Mouse (Mus musculus): ENCODE data around the gene Ank2. TPM values are rescaled to one million over a fixed set of nuclear protein-coding genes. Genes with fewer than 3 reads are reported as not detected.

Ank2 gene
- polyA plus RNA-seq, 1 experiment, result 423 TPM

DNA sequence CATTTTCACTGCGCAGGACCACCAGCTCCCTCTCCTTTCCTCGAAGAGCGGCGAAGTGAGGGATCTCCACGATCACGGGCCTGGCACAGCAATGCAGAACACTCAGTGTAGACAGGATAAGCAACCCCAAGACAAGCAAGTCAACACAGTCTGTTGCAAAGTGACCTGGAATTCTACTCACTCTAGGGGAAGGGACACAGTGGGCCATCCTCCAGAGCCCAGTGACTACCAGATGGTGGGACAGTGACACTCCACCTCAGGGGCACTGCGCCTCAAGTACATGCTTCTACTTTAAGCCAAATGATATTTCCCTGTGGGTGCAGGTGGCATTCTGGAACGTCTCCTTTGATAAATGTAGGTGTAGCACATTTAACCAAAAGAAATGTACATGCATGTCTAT is 536.8 kb downstream of the Ank2 start:
- no peak overlapping the region for H3K4me3 ChIP-seq (ENCODE audit: insufficient read depth, low read depth, low read length)
- H3K27ac ChIP-seq (ENCODE audit: insufficient read depth, low read depth, low read length), result no peak overlapping the region
- WGBS, result 91% methylated on average over 8 of the region's 8 CpGs
- no peaks in the 10 kb centered on the region; the same call in 1 of the 2 replicates for H3K4me1 ChIP-seq (ENCODE audit: control insufficient read depth, insufficient read depth, low read length)
- no peak for TF ChIP-seq CTCF (IDR thresholded peaks at IDR 0.05; ENCODE audit: insufficient read depth, low read depth, low read length)
- no peak for TF ChIP-seq POLR2A (IDR thresholded peaks at IDR 0.05; ENCODE audit: insufficient read depth, low read depth, low read length)

GRCm38 (mm10) chr3:126952698-126953097 is 546.5 kb downstream of the Ank2 start:
- WGBS, result 8% methylated on average over 1 of the region's 1 CpGs
- TF ChIP-seq POLR2A (IDR thresholded peaks at IDR 0.05; ENCODE audit: insufficient read depth, low read depth, low read length) (no peak), CTCF (IDR thresholded peaks at IDR 0.05; ENCODE audit: insufficient read depth, low read depth, low read length) (no peak)
- no peak overlapping the region for H3K27ac ChIP-seq (ENCODE audit: insufficient read depth, low read depth, low read length)
- no peaks in the 10 kb centered on the region for H3K4me1 ChIP-seq (ENCODE audit: control insufficient read depth, insufficient read depth, low read length)
- H3K4me3 ChIP-seq (ENCODE audit: insufficient read depth, low read depth, low read length), result no peak overlapping the region

- no peak overlapping the region for H3K27ac ChIP-seq (ENCODE audit: insufficient read depth, low read depth, low read length)
- no peak overlapping the region for H3K4me3 ChIP-seq (ENCODE audit: insufficient read depth, low read depth, low read length)
- H3K4me1 ChIP-seq (ENCODE audit: control insufficient read depth, insufficient read depth, low read length), result no peaks in the 10 kb centered on the region
- no peak for TF ChIP-seq CTCF (IDR thresholded peaks at IDR 0.05; ENCODE audit: insufficient read depth, low read depth, low read length)
- TF ChIP-seq POLR2A (IDR thresholded peaks at IDR 0.05; ENCODE audit: insufficient read depth, low read depth, low read length), result no peak
- 94% methylated on average over 10 of the region's 10 CpGs for WGBS
These were observed 552.6 kb downstream of the Ank2 start for GRCm38 (mm10) chr3:126946591-126946990.

GRCm38 (mm10) chr3:126944838-126945237 is 554.3 kb downstream of the Ank2 start:
- TF ChIP-seq CTCF (IDR thresholded peaks at IDR 0.05; ENCODE audit: insufficient read depth, low read depth, low read length), result no peak
- no peak for TF ChIP-seq POLR2A (IDR thresholded peaks at IDR 0.05; ENCODE audit: insufficient read depth, low read depth, low read length)
- 50% methylated on average over 4 of the region's 4 CpGs for WGBS
- H3K27ac ChIP-seq (ENCODE audit: insufficient read depth, low read depth, low read length), result no peak overlapping the region
- H3K4me3 ChIP-seq (ENCODE audit: insufficient read depth, low read depth, low read length), result no peak overlapping the region
- no peaks in the 10 kb centered on the region for H3K4me1 ChIP-seq (ENCODE audit: control insufficient read depth, insufficient read depth, low read length)

- TF ChIP-seq POLR2A (IDR thresholded peaks at IDR 0.05; ENCODE audit: insufficient read depth, low read depth, low read length), result no peak
- no peak for TF ChIP-seq CTCF (IDR thresholded peaks at IDR 0.05; ENCODE audit: insufficient read depth, low read depth, low read length)
- Histone ChIP-seq H3K4me3 (ENCODE audit: insufficient read depth, low read depth, low read length) (no peak overlapping the region), H3K4me1 (ENCODE audit: control insufficient read depth, insufficient read depth, low read length) (no peaks in the 10 kb centered on the region), H3K27ac (ENCODE audit: insufficient read depth, low read depth, low read length) (no peak overlapping the region)
- 81% methylated on average over 11 of the region's 11 CpGs for WGBS
These were observed 555.1 kb downstream of the Ank2 start for GRCm38 (mm10) chr3:126944081-126944480.

GRCm38 (mm10) chr3:126940452-126940851 is 558.7 kb downstream of the Ank2 start:
- no peaks in the 10 kb centered on the region for H3K4me1 ChIP-seq (ENCODE audit: control insufficient read depth, insufficient read depth, low read length)
- H3K4me3 ChIP-seq (ENCODE audit: insufficient read depth, low read depth, low read length), result no peak overlapping the region
- WGBS, result 65% methylated on average over 5 of the region's 5 CpGs
- no peak overlapping the region for H3K27ac ChIP-seq (ENCODE audit: insufficient read depth, low read depth, low read length)
- TF ChIP-seq POLR2A (IDR thresholded peaks at IDR 0.05; ENCODE audit: insufficient read depth, low read depth, low read length) (no peak), CTCF (IDR thresholded peaks at IDR 0.05; ENCODE audit: insufficient read depth, low read depth, low read length) (no peak)

DNA sequence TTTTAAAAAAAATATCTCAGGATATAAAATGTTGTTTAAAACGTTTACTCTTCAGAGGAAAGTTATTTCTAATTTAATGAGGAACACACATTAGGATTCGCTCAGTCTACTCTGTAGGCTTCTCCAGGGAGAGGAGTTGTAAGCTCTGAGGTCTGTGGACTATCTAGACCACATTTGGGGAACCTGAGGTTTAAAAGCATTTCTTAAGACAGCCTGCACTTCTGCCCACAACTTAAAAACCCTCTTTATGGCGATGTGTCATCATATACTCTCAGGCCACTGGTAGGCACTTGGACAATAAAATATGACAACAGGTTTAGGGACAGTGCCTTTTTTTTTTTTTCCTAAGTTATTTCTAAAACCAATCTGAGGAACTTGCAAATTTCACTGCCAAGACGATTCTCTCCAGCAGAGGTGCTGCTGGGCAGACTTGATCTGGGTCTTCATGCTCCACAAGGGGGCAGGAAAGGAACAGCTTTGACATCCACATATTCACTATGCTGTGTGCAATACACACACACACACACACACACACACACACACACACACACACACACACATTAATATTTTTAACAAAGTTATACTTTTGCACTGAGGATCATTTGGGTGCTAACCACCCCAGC is 567.2 kb downstream of the Ank2 start:
- Histone ChIP-seq H3K4me1 (ENCODE audit: control insufficient read depth, insufficient read depth, low read length) (no peaks in the 10 kb centered on the region), H3K4me3 (ENCODE audit: insufficient read depth, low read depth, low read length) (no peak overlapping the region), H3K27ac (ENCODE audit: insufficient read depth, low read depth, low read length) (no peak overlapping the region)
- no peak for TF ChIP-seq CTCF (IDR thresholded peaks at IDR 0.05; ENCODE audit: insufficient read depth, low read depth, low read length)
- TF ChIP-seq POLR2A (IDR thresholded peaks at IDR 0.05; ENCODE audit: insufficient read depth, low read depth, low read length), result no peak
- WGBS, result 67% methylated on average over 4 of the region's 4 CpGs

- Histone ChIP-seq H3K4me1 (ENCODE audit: control insufficient read depth, insufficient read depth, low read length) (peaks cover 10% of the 10 kb centered on the region), H3K4me3 (ENCODE audit: insufficient read depth, low read depth, low read length) (no peak overlapping the region), H3K27ac (ENCODE audit: insufficient read depth, low read depth, low read length) (no peak overlapping the region)
- no peak for TF ChIP-seq CTCF (IDR thresholded peaks at IDR 0.05; ENCODE audit: insufficient read depth, low read depth, low read length)
- no peak for TF ChIP-seq POLR2A (IDR thresholded peaks at IDR 0.05; ENCODE audit: insufficient read depth, low read depth, low read length)
- WGBS, result 66% methylated on average over 12 of the region's 12 CpGs
These were observed 575.4 kb downstream of the Ank2 start for GRCm38 (mm10) chr3:126923575-126924382.

- Histone ChIP-seq H3K4me3 (ENCODE audit: insufficient read depth, low read depth, low read length) (no peak overlapping the region), H3K4me1 (ENCODE audit: control insufficient read depth, insufficient read depth, low read length) (peaks cover 11% of the 10 kb centered on the region), H3K27ac (ENCODE audit: insufficient read depth, low read depth, low read length) (no peak overlapping the region)
- WGBS, result 61% methylated on average over 3 of the region's 3 CpGs
- TF ChIP-seq POLR2A (IDR thresholded peaks at IDR 0.05; ENCODE audit: insufficient read depth, low read depth, low read length) (no peak), CTCF (IDR thresholded peaks at IDR 0.05; ENCODE audit: insufficient read depth, low read depth, low read length) (no peak)
These were observed 577.2 kb downstream of the Ank2 start for GRCm38 (mm10) chr3:126921941-126922340.
